In the genomic region with DNA sequence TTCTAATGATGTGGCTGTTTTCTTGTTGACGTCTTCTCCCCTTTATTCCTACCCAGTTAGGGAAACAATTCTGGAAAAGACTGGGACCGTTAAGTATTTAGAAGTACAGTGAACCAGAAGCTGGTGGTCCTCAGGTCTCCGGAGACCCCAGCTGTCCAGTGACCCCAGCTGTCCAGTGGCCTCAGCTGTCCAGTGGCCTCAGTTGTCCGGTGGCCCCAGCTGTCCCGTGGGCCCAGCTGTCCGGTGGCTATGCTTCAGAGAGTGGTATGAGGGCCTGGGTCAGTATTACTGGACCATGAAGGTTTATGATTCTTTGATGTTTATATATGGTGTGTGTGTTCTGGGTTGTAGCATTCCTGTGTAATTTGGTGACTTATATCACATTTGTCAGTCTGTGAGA, we compare ENCODE assay signal across 35 mouse cellular contexts.
"Had no signal": no experiment of that assay in that cellular context is flagged by ENCODE, and none has a peak within 500 bp of the region (broad histone marks: within the 10 kb centered on the region; RNA-seq: fewer than 3 reads in every experiment).

No protein-coding gene starts in this region.

- H3K4me2 ChIP-seq: heart, embryonic 11.5 days; heart, embryonic 12.5 days; heart, embryonic 13.5 days; heart, embryonic 15.5 days; hindbrain, embryonic 12.5 days; hindbrain, embryonic 13.5 days; hindbrain, embryonic 14.5 days; hindbrain, embryonic 15.5 days; intestine, embryonic 15.5 days; kidney, embryonic 15.5 days had no signal

- H3K9ac ChIP-seq: heart, embryonic 12.5 days; heart, embryonic 13.5 days; heart, embryonic 15.5 days; hindbrain, embryonic 12.5 days; hindbrain, embryonic 13.5 days; hindbrain, embryonic 14.5 days; hindbrain, embryonic 15.5 days; intestine, embryonic 15.5 days; kidney, embryonic 15.5 days had no signal

- DNase-seq: heart, postnatal 10 days; heart, postnatal 14 days; heart, postnatal 36 days; heart, postnatal 4 days; kidney, adult 11 months; kidney, adult 18-20 months; kidney, adult 2 months; kidney, adult 8-10 months; kidney, adult 9 months; kidney, postnatal 10 days; kidney, postnatal 14 days; kidney, postnatal 25 days; kidney, postnatal 36 days; kidney, postnatal 4 days; layer of hippocampus, adult 9-11 months; layer of hippocampus, postnatal 36 days had no signal

- H3K9me3 ChIP-seq: heart, embryonic 15.5 days; hindbrain, embryonic 15.5 days; intestine, embryonic 15.5 days had no signal

- H3K27me3 ChIP-seq: heart, embryonic 12.5 days; heart, embryonic 13.5 days; heart, embryonic 15.5 days; hindbrain, embryonic 12.5 days; hindbrain, embryonic 13.5 days; hindbrain, embryonic 15.5 days; intestine, embryonic 15.5 days; kidney, embryonic 15.5 days had no signal

- H3K36me3 ChIP-seq: heart, embryonic 10.5 days; heart, embryonic 12.5 days; heart, embryonic 13.5 days; heart, embryonic 15.5 days; hindbrain, embryonic 10.5 days; hindbrain, embryonic 12.5 days; hindbrain, embryonic 13.5 days; hindbrain, embryonic 15.5 days; intestine, embryonic 15.5 days; kidney, embryonic 15.5 days had no signal

- ATAC-seq: hindbrain, embryonic 16.5 days; hindbrain, postnatal 0 days; inflammation-experienced regulatory T-cells, adult 6 months; intestine, embryonic 15.5 days; intestine, embryonic 16.5 days; intestine, postnatal 0 days had no signal

- H3K27ac ChIP-seq: heart, embryonic 10.5 days; heart, embryonic 13.5 days; heart, embryonic 15.5 days; hindbrain, embryonic 10.5 days; hindbrain, embryonic 12.5 days; hindbrain, embryonic 13.5 days; hindbrain, embryonic 14.5 days; hindbrain, embryonic 15.5 days; hindbrain, postnatal 0 days; intestine, embryonic 15.5 days; kidney, embryonic 15.5 days; kidney, postnatal 0 days; layer of hippocampus, adult 2 months had no signal

- H3K4me1 ChIP-seq: heart, embryonic 10.5 days; heart, embryonic 12.5 days; heart, embryonic 13.5 days; heart, embryonic 15.5 days; hindbrain, embryonic 10.5 days; hindbrain, embryonic 12.5 days; hindbrain, embryonic 13.5 days; hindbrain, embryonic 15.5 days; intestine, embryonic 15.5 days; kidney, embryonic 15.5 days had no signal

- H3K4me3 ChIP-seq: heart, embryonic 10.5 days; heart, embryonic 12.5 days; heart, embryonic 13.5 days; heart, embryonic 15.5 days; hindbrain, embryonic 10.5 days; hindbrain, embryonic 12.5 days; hindbrain, embryonic 13.5 days; hindbrain, embryonic 15.5 days; intestine, embryonic 15.5 days; kidney, embryonic 15.5 days; layer of hippocampus, adult 2 months had no signal
